Mouse (Mus musculus) C2C12 (cell line): ENCODE measurements around the gene Pias1.

Experiments
- CEBPB ChIP-seq: IDR thresholded peaks from one replicate; pipeline ENCODE4 v1.6.1; 2011; ENCODE audit warnings: low read depth, mild to moderate bottlenecking, control low read depth, moderate library complexity
- CTCF ChIP-seq: IDR thresholded peaks from one replicate; pipeline ENCODE4 v1.5.1; 2011; ENCODE audit not compliant: control insufficient read depth, insufficient read depth, insufficient read length
- USF1 ChIP-seq: IDR thresholded peaks from one replicate; pipeline ENCODE4 v1.6.1; 2011; ENCODE audit warnings: low read depth, mild to moderate bottlenecking, control low read depth, moderate library complexity

DNA sequence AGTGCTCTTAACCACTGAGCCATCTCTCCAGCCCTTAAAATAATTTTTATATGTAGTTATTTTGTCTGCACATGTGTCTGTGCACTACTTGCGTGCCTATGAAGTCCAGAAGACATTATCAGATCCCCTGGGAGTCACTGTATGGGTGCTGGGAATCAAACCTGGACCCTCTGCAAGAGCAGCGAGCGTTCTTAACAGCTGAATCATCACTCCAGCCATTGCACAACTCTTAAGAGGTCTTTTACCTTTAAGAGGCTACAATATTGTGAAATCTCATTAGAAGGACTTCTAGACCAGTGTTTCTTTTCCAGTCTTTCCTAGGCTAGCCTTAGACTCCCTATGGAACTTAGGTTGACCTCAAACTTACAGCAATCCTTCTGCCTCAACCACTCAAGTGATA, 21.7 kb downstream of the Pias1 start:
- TF ChIP-seq CTCF (no peak), CEBPB (no peak), USF1 (no peak)
